Mouse (Mus musculus): ENCODE measurements around the gene Mpp4.

DNA sequence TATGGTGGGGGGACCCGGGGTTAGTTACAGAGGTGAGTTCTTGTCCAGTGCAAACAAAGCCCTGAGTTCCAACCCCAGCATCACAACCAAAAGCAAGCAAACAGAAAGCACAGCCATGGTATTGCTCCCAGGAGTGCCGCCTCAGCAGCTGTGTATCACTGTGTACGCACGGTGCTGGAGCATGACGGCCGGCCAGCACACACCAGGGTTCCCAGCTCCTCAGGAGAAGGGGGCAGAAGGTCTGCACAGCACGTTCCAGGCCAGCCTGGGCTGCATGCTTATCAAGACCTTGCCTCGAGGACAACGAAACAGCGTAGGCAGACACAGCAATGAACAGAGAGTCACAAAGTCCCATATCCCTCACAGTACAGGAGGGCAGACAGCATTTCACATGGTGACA, 39.2 kb upstream of the Mpp4 start:
- no peak for TF ChIP-seq CTCF (IDR thresholded peaks at IDR 0.05)
- no peak for TF ChIP-seq EP300 (IDR thresholded peaks at IDR 0.05)
